Mouse (Mus musculus) ovary, postnatal 10 days (tissue): ENCODE results near the gene Zfpl1.
"Not testable (repeated sequence)": the region's sequence is repeated elsewhere in the genome, so short reads cannot be mapped to it uniquely, and the experiment has no call there.

Experiments used
- DNase-seq: peaks from one replicate; pipeline ENCODE4 v3.0.0; 2022; ENCODE audit warnings: low spot score

Gene Zfpl1

GRCm38 (mm10) chr19:6084478-6085248, at the start of gene Zfpl1, which contains the start of gene Cdca5:
Zfpl1 (minus strand) TSS chr19:6084956.
Cdca5 (plus strand) TSS chr19:6084983.
- peak; percentile 86 for DNase-seq

DNA sequence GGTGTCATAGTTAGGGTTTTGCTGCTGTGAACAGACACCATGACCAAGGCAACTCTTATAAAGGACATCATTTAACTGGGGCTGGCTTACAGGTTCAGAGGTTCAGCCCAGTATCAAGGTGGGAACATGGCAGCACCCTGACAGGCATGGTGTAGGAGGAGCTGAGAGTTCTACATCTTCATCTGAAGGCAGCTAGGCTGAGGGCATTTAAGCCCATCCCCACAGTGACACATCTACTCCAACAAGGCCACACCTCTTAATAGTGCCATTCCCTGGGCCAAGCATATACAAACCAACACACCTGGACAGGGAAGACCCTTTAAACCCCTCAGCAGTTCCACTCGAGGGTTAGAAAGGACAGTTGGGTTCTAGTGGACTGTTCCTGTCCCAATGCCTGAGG, 48.4 kb upstream of the Zfpl1 start:
- not testable (repeated sequence) for DNase-seq

GRCm38 (mm10) chr19:6132171-6132827, 47.5 kb upstream of the Zfpl1 start:
- DNase-seq, result no peak

GRCm38 (mm10) chr19:6130414-6131128, 45.8 kb upstream of the Zfpl1 start:
- DNase-seq, result not testable (repeated sequence)

DNA sequence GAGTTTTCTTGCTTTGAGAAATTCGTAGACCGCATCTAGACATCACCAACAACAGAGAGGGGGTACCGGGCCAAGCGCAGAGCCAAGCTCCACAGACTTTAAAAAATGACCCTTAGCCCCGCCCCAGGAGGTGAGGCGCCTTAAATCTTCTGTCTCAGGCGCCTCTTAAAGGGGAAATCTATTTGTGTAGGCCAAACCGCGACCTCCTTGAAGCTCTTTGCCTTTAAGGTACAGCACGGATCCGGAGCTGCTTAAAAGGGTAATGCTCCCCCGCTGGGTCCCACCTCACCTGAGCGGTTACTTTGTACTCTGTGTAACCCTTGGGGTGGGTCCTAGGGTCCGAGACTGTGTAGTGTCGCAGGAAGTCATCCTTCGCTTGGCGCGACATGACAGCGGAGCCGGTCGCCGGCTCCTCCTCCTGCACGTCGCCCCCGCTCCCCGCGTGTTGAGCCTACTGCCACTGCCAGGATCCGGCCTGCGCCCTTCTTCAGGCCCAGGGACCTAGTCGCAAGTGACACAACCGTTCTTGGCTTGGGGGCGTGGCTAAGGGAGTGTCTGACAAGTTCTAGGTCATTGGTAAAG, 43.1 kb upstream of the Zfpl1 start, which contains the start of gene Snx15:
TSS of gene Snx15 (minus strand) at position 545 of the 582 bp plus-strand sequence.
- DNase-seq, result peak; percentile 92

DNA sequence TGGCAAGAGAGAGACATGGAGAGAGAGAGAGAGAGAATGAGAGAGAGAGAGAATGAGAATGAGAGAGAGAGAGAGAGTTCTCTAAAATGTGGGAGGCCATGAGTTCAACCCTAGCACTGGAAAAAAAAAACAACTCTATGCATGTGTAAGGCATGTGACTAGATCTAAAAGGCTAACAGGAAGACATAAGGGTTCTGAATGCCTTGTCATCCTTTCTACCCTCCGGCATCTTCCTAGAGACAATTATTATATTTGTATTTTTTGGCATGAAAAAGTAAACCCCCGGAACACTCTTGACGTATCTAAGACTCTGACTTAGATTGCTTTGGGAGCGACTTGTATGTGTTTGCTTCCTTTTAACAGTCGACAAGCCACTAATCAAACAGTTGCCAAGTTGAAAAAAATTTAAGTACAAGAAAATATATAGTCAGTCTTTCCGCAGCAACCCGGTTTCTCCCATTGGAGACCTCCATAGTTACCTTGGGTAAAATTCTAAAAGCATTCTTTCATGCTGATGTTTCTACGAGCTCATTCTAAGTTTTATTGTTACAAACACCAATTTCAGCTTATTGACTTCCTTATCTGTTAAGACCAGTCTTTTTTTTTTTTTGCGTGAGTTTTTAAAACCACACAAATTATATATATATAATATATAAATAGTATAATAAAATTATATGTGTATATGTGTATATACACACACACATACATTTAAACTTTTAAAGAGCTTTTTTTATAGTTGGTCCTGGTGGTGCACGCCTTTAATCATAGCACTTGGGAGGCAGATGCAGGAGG, 42.2 kb upstream of the Zfpl1 start:
- no peak for DNase-seq

- no peak for DNase-seq
Measured at GRCm38 (mm10) chr19:6126289-6126688, 41.5 kb upstream of the Zfpl1 start.

- DNase-seq, result no peak
Measured at GRCm38 (mm10) chr19:6124898-6125297, 40.1 kb upstream of the Zfpl1 start.

- DNase-seq, result no peak
Measured at GRCm38 (mm10) chr19:6123330-6123729, 38.6 kb upstream of the Zfpl1 start.

DNA sequence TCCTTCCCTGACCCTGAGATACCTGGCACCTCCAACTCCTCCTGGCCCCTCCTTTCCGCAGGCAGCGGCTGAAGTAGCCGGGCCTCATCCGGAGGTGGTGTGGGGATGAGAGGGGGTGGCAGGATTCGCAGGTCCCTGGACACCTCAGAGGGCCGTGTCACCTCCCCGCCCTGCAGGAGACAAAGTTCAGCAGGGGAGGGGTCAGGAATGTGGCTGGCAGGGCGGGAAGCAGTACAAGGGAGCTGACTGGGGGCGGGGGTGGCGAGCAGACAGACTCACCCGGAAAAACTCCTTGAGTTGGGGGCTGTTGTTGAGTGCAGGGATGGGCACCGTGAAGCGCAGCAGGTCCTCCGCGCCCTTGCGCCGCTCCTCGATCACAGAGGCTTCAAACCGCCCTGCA, 37.0 kb upstream of the Zfpl1 start:
- DNase-seq, result no peak

GRCm38 (mm10) chr19:6118677-6119185, 34.0 kb upstream of the Zfpl1 start:
- no peak for DNase-seq

- DNase-seq, result peak; percentile 62
Measured at GRCm38 (mm10) chr19:6117986-6118676, 33.4 kb upstream of the Zfpl1 start, which contains the start of gene Sac3d1. Sac3d1 (minus strand) TSS chr19:6118650.

- DNase-seq, result no peak
Measured at GRCm38 (mm10) chr19:6117346-6117985, 32.7 kb upstream of the Zfpl1 start.

GRCm38 (mm10) chr19:6116113-6116850, 31.5 kb upstream of the Zfpl1 start:
- DNase-seq, result no peak

DNA sequence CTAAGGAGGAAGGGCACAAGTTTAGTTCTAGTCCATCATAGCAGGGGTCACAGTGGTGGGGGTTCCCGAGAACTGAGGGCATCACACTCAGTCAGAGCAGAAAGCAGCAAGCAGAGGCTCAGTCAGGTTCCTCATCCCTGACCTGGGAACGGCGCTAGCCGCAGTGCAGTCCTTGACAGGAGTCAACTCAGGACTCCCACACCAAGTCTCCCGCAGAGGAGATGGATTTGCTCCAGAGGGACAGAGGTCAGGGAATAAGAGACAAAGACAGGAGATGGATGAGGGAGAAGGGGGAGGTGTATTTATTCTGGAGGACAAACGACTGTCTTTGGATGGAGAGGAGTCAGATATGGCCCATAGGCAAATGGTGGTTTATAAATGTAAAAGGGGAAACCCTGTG, 28.4 kb upstream of the Zfpl1 start:
- no peak for DNase-seq

DNA sequence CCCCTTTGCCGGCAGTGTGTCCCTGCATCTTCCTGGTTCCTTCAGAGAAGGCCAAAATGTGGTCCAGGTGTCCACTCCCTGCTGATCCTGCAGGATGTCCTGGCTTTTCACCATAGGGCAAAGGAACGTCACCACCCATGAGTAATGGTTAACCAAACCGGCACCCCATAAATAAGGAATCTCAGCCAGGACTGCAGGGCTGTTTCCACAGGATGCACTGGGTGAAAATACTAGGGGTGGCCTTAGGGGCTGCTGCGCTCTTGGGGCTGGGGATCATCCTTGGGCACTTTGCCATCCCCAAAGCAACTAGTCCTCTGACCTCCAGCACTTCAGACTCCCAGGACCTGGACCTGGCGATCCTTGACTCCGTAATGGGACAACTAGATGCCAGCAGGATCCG, 20.8 kb upstream of the Zfpl1 start, which contains the start of gene Naaladl1:
TSS of gene Naaladl1 (plus strand) at position 197 of the 400 bp plus-strand sequence.
- DNase-seq, result no peak

DNA sequence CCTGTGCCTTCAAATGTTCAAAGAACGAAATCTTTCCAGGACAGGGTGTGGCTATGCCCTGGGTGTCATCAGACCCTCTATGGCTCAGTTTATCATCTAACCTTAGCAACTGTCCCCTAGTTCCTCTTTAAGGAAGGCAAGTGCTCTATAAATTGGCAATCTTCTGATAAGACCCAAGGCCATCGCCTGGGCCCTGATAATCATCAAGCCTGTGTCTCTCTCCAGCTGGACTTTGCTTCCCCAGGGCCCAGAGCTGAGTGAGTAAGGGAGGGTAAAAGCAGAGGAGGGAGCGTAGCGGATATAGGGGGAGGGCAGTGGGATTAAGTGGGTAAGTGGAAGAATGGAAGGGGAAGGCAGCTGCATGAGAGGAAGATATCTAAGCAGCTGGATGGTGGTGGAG, 19.7 kb upstream of the Zfpl1 start:
- DNase-seq, result no peak

DNA sequence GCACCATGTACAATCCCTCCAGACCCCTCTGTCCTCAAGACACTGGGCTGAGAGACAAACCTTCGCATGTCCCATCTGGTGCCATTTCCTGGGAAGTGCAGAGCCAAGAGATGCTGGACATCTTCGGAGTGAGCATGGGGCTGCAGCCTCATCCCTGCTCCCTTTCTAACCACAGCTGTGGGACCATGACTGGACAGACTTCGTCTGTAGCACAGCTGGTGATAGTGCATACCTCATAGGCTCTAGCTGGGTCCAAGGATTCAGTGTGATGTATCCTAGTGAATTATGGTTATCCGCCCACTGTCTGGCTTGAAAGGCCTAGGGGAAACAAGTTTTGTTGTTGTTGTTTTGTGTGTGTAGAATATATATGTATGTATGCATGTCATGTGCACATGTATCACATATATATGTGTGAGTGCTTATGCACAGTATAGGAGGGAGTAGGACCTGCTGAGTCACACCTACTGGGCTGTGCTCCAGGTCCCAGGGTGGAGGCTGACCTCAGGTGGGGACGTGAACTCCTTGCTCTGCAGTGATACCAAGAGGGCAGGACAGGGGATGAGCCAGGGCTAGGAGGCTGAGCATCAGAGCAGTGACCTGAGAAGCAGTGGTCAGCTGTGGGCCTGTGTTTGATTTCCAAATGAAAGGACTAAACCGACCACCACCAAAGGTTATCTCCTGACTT, 17.6 kb upstream of the Zfpl1 start:
- DNase-seq, result no peak

DNA sequence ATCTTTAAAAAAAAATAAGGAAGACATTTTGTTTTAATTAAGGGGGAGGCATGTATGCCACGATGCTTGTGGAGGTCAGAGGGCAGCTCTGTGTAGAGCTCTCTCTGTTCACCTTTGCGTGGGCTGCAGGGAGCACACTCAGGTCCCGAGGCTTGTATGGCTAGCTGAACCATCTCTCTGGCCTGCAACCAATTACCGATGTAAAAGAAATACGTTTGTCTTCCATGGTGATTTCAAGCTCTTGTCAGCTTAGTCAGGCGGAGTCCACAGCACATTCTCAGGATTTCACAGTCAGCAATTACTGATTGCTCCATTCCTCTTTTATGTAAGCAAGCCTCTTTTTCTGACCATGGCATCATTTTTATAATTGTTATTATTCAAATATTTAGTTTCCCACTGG, 16.4 kb upstream of the Zfpl1 start:
- no peak for DNase-seq
